Mouse (Mus musculus) embryonic facial prominence, embryonic 12.5 days (tissue): ENCODE data around the gene Mrps23. TPM values are rescaled to one million over a fixed set of nuclear protein-coding genes. Genes with fewer than 3 reads are reported as not detected.

ENCODE experiments used
- ATAC-seq: fragments of 200-750 bp; cut with Nextera tagmentation; 2 replicates; pipeline ENCODE4 v1.8.0; 2017; ENCODE audit not compliant: insufficient number of reproducible peaks, insufficient read depth, low FRiP score, low TSS enrichment
- H3K27ac ChIP-seq: fragments of 300-500 bp; sonication (generic); 2 replicates; pipeline ENCODE4 v1.5.1; 2016; ENCODE audit warnings: mild to moderate bottlenecking
- H3K27me3 ChIP-seq: fragments of 300-500 bp; sonication (generic); 2 replicates; pipeline ENCODE4 v1.6.1; 2016; ENCODE audit warnings: mild to moderate bottlenecking, moderate library complexity
- H3K36me3 ChIP-seq: fragments of 300-500 bp; sonication (generic); 2 replicates; pipeline ENCODE4 v1.6.1; 2016; ENCODE audit warnings: mild to moderate bottlenecking
- H3K4me1 ChIP-seq: fragments of 300-500 bp; sonication (generic); 2 replicates; pipeline ENCODE4 v1.6.1; 2016
- H3K4me2 ChIP-seq: fragments of 300-500 bp; sonication (generic); replicated peaks from 2 replicates; pipeline ENCODE4 v1.6.1; 2016; ENCODE audit warnings: mild to moderate bottlenecking, moderate library complexity
- H3K4me3 ChIP-seq: fragments of 300-500 bp; sonication (generic); 2 replicates; pipeline ENCODE4 v1.5.1; 2016; ENCODE audit warnings: mild to moderate bottlenecking
- H3K9ac ChIP-seq: fragments of 300-500 bp; sonication (generic); 2 replicates; pipeline ENCODE4 v1.6.1; 2016; ENCODE audit warnings: mild to moderate bottlenecking, moderate library complexity
- H3K9me3 ChIP-seq: fragments of 300-500 bp; sonication (generic); 2 replicates; pipeline ENCODE4 v1.6.1; 2016; ENCODE audit warnings: mild to moderate bottlenecking, moderate library complexity
- WGBS: fragments of 180-500 bp; shearing (Covaris S2); methylation state at CpG from one replicate; pipeline ENCODE4 v1.1.7; 2016; 5-methylcytosine and 5-hydroxymethylcytosine counted together
- polyA plus RNA-seq: library from polyadenylated mRNA; unstranded; fragments of >200 nt; fragmentation: Nextera tagmentation; extraction: Ambion mirVana; gene quantifications from 2 replicates; pipeline ENCODE4 v1.2.1, GENCODE M21; 2016

The Mrps23 gene
- polyA plus RNA-seq: 63.2 and 65.3 TPM in 2 replicates

GRCm38 (mm10) chr11:88203712-88204532 lies at the start of gene Mrps23:
Gene Mrps23, plus strand, starts transcription at chr11:88204388.
- Histone ChIP-seq H3K27ac (peak within 1 kb of the TSS; percentile 92), H3K4me1 (peaks cover 18% of the 10 kb centered on the region), H3K9ac (peak within 1 kb of the TSS; percentile 83), H3K9me3 (no peaks in the 10 kb centered on the region), H3K4me2 (peak within 1 kb of the TSS; percentile 93), H3K4me3 (peak within 1 kb of the TSS; percentile 90), H3K27me3 (0 out of 2 replicates have a peak, but pooled peaks cover 4% of the 10 kb centered on the region), H3K36me3 (peaks cover 5% of the 10 kb centered on the region; the same call in 1 of the 2 replicates)
- peak; percentile 91 for ATAC-seq
- WGBS: under 1% methylated on average over 51 of the region's 51 CpGs

DNA sequence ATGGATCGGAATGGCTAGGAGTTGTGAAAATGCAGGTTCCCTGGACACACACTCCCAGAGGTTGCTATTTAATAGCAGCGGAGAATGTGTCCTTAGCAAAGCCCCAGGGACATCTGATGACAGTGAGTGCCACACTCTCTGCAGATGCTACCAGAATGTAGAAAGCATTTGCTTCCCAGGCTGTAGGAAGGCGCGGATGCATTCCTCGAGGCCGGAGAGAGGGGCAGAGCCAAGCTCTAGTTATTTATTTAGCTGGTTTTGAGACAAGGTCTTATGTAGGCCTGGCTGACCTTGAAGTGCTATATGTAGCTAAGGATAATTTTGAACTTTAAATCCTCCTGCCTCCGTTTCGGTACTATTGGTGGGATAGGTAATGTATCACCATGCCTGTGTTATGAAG lies 49.7 kb upstream of the Mrps23 start:
- H3K27ac ChIP-seq: peak overlapping the region; percentile 80
- no peaks in the 10 kb centered on the region for H3K9me3 ChIP-seq
- H3K27me3 ChIP-seq: no peaks in the 10 kb centered on the region
- no peak overlapping the region for H3K4me3 ChIP-seq
- 61% methylated on average over 8 of the region's 8 CpGs for WGBS
- H3K9ac ChIP-seq: no peak overlapping the region
- no peak for ATAC-seq
- H3K4me1 ChIP-seq: peaks cover 58% of the 10 kb centered on the region
- H3K36me3 ChIP-seq: no peaks in the 10 kb centered on the region
- H3K4me2 ChIP-seq: no peak overlapping the region

- Histone ChIP-seq H3K9ac (no peak overlapping the region), H3K27me3 (no peaks in the 10 kb centered on the region), H3K4me1 (peaks cover 67% of the 10 kb centered on the region), H3K4me3 (no peak overlapping the region), H3K4me2 (no peak overlapping the region), H3K9me3 (no peaks in the 10 kb centered on the region), H3K36me3 (no peaks in the 10 kb centered on the region), H3K27ac (peak overlapping the region; percentile 80)
- no peak for ATAC-seq
- WGBS: 54% methylated on average over 3 of the region's 3 CpGs
Measured at GRCm38 (mm10) chr11:88155451-88155850, 48.7 kb upstream of the Mrps23 start.

DNA sequence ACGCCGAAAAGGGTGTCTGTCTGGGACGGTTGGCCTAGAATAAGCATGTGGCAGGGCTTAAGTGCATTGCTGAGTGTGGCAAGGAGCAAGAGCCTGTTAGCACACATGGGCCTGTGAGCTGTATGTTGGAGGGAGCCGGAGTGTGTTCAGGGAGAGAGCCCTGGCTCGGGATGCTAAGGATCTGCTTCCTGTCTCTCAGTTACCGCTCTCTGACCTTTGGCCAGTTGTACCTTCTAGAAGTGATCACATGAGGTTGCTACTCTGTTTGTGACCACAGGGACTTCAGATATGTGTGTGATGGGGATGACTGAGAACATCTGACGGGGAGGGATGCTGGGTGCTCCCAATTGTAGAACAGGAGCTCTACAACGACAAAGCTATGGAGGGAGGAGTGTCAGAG lies 48.2 kb upstream of the Mrps23 start:
- H3K4me3 ChIP-seq: no peak overlapping the region
- H3K9ac ChIP-seq: no peak overlapping the region
- H3K4me1 ChIP-seq: peaks cover 73% of the 10 kb centered on the region
- peak overlapping the region; percentile 80 for H3K27ac ChIP-seq
- no peaks in the 10 kb centered on the region for H3K36me3 ChIP-seq
- no peak overlapping the region for H3K4me2 ChIP-seq
- ATAC-seq: no peak
- no peaks in the 10 kb centered on the region for H3K27me3 ChIP-seq
- no peaks in the 10 kb centered on the region for H3K9me3 ChIP-seq
- WGBS: 52% methylated on average over 8 of the region's 8 CpGs

DNA sequence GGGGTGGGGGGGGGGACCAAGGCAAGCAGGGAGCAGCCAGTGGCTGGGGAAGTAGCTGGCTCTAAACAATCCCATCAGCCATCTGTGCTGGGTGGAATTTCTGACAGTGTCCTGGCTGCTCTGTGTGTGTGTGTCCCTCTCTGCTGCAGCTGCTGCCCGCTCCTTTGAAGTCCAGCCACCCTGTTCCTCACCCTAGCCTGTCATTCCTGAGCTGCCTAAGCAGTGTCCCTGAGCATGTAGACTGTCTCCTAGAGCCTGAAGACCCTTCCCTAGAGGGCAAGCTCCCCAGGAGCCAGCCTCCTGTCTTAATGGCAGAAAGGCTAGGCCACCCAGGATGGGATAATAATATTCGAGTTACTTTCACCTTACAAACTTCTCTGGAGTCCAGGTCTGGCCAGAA lies 47.8 kb upstream of the Mrps23 start:
- Histone ChIP-seq H3K4me1 (peaks cover 71% of the 10 kb centered on the region), H3K9me3 (no peaks in the 10 kb centered on the region), H3K4me3 (no peak overlapping the region), H3K4me2 (no peak overlapping the region), H3K36me3 (no peaks in the 10 kb centered on the region), H3K27me3 (no peaks in the 10 kb centered on the region), H3K27ac (peak overlapping the region; percentile 80; the same call in 1 of the 2 replicates), H3K9ac (no peak overlapping the region)
- 46% methylated on average over 2 of the region's 2 CpGs for WGBS
- no peak for ATAC-seq

DNA sequence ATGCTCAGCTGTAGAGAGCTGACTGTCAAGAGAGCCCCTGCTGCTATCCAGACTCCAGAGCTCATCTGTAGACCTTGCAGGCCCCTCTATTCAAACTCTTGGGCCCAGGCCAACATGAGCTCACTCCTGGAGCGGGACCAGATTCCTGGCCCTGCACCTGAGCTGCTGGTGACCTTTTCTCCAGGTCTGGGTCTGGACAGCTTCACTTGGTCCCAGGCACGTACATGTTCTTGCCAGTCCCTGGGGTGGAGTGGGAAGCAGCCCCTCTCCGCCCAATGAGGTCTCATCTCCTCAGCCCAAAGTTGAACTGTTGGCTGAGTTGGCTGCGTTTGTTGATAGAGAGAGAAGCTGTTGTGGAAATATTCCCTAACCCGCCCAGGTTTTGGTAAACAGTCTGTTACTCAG lies 45.3 kb upstream of the Mrps23 start:
- no peak overlapping the region for H3K4me3 ChIP-seq
- 73% methylated on average over 5 of the region's 5 CpGs for WGBS
- no peak overlapping the region for H3K9ac ChIP-seq
- no peaks in the 10 kb centered on the region for H3K36me3 ChIP-seq
- H3K27me3 ChIP-seq: no peaks in the 10 kb centered on the region
- H3K4me1 ChIP-seq: peaks cover 66% of the 10 kb centered on the region
- H3K27ac ChIP-seq: peak overlapping the region; percentile 26; the same call in 1 of the 2 replicates
- no peaks in the 10 kb centered on the region for H3K9me3 ChIP-seq
- no peak overlapping the region for H3K4me2 ChIP-seq
- ATAC-seq: no peak

DNA sequence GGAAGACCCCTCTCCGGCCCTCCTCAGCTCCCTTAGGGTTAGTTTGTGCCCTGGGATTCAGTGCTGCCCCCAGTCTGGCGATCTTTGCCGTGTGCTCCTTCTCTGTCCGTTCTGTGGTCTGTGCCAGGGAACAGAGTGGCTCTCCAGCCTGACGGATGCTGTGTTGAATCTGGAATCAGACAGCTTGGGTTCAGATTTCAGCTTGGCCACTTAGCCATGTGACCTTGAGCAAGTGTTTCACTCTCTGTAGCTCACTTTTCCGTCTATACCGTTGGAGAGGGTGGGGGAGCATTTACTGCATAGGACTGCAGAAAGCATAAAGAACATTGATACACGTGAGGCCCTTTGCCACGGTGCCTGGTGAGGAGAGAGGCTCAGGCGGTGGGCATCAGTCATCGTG lies 44.8 kb upstream of the Mrps23 start:
- Histone ChIP-seq H3K4me2 (no peak overlapping the region), H3K4me3 (no peak overlapping the region), H3K4me1 (peaks cover 63% of the 10 kb centered on the region), H3K27ac (peak overlapping the region; percentile 26; the same call in 1 of the 2 replicates), H3K9ac (no peak overlapping the region), H3K9me3 (no peaks in the 10 kb centered on the region), H3K36me3 (no peaks in the 10 kb centered on the region), H3K27me3 (no peaks in the 10 kb centered on the region)
- WGBS: 50% methylated on average over 11 of the region's 11 CpGs
- ATAC-seq: no peak

DNA sequence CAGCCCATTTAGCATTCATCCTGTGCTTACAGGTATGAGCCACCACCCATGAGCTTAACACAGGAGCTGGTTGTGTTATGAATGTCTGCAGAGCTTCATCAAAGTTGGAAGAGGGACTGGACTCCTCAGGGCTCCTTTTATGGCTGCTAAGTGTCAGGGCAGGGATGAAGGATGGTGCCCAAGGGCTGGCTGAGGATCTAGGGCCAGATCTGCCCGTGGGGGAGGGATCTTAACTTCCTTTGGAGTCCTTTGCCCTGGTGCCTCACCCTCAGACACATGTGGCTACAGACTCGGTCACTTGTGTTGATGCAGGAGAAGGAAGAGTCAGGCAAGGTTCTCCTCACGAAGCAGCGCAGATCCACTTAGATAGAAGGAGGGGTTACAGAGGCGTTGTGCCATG lies 43.9 kb upstream of the Mrps23 start:
- Histone ChIP-seq H3K4me1 (peaks cover 64% of the 10 kb centered on the region), H3K27ac (peak overlapping the region; percentile 79; the same call in 1 of the 2 replicates), H3K36me3 (no peaks in the 10 kb centered on the region), H3K4me2 (peak overlapping the region; percentile 68), H3K4me3 (no peak overlapping the region), H3K27me3 (no peaks in the 10 kb centered on the region), H3K9me3 (no peaks in the 10 kb centered on the region), H3K9ac (no peak overlapping the region; the same call in 1 of the 2 replicates)
- ATAC-seq: no peak
- 52% methylated on average over 5 of the region's 5 CpGs for WGBS

GRCm38 (mm10) chr11:88161051-88161581 lies 43.1 kb upstream of the Mrps23 start:
- H3K4me1 ChIP-seq: peaks cover 64% of the 10 kb centered on the region
- under 1% methylated on average over 16 of the region's 33 CpGs for whole genome bisulfite sequencing
- peak overlapping the region; percentile 34 for H3K4me3 ChIP-seq
- H3K27me3 ChIP-seq: no peaks in the 10 kb centered on the region
- H3K27ac ChIP-seq: peak overlapping the region; percentile 79
- peak overlapping the region; percentile 38 for H3K9ac ChIP-seq
- no peaks in the 10 kb centered on the region for H3K36me3 ChIP-seq
- no peak; the same call in 1 of the 2 replicates for ATAC-seq
- H3K4me2 ChIP-seq: peak overlapping the region; percentile 68
- no peaks in the 10 kb centered on the region for H3K9me3 ChIP-seq

- Histone ChIP-seq H3K27ac (peak overlapping the region; percentile 79), H3K9ac (peak overlapping the region; percentile 38), H3K36me3 (no peaks in the 10 kb centered on the region), H3K4me3 (peak overlapping the region; percentile 34), H3K9me3 (no peaks in the 10 kb centered on the region), H3K4me2 (peak overlapping the region; percentile 68), H3K27me3 (no peaks in the 10 kb centered on the region), H3K4me1 (peaks cover 62% of the 10 kb centered on the region)
- 2% methylated on average over 15 of the region's 15 CpGs for WGBS
- peak; percentile 41; the same call in 1 of the 2 replicates for ATAC-seq
Measured at GRCm38 (mm10) chr11:88161651-88162362, 42.4 kb upstream of the Mrps23 start.

DNA sequence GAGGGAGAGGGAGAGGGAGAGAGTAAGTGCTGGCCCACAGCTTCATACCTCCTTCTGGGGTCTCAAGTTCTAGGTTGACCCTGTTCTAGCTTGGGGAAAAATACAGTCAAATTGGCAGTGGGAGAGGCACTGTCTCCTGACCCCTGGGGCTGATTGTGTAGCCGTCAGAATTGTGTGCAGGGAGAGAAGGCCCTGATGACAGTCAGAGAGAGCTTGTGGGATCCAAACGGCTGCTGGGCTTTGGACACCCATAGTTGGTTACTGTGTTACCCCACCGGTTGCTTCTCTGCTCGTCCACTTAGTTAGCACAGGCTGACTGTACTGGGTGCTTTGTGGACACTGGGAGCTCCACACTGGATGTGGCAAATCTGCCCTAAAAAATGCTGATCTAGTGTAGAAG lies 41.4 kb upstream of the Mrps23 start:
- Histone ChIP-seq H3K36me3 (no peaks in the 10 kb centered on the region), H3K4me1 (peaks cover 59% of the 10 kb centered on the region), H3K27me3 (no peaks in the 10 kb centered on the region), H3K4me2 (no peak overlapping the region), H3K9ac (no peak overlapping the region), H3K9me3 (no peaks in the 10 kb centered on the region), H3K27ac (no peak overlapping the region), H3K4me3 (no peak overlapping the region)
- 52% methylated on average over 4 of the region's 4 CpGs for WGBS
- no peak for ATAC-seq
